Mouse (Mus musculus): ENCODE measurements at regions not wholly inside any gene's neighbourhood (a gene's known extent, or its start where the extent isn't known, plus 50 kb on each side); places are given as distances from the start of the nearest gene placed in this dataset.

GRCm38 (mm10) chr6:117405589-117406311 is 237.4 kb downstream of the Cxcl12 start:
- POLR2A ChIA-PET, result no interaction called here
- CTCF ChIA-PET, result no interaction called here

GRCm38 (mm10) chr6:117406312-117406595 is 237.9 kb downstream of the Cxcl12 start:
- POLR2A ChIA-PET, result no interaction called here
- CTCF ChIA-PET, result no interaction called here

GRCm38 (mm10) chr6:117406757-117407156 is 238.4 kb downstream of the Cxcl12 start:
- ChIA-PET CTCF (interaction anchor here in 1 of 4 experiments (0.9 kb wide), 1 partner anchor 254 kb away, joined by 3 read pairs; no protein-coding TSS in a partner anchor), POLR2A (no interaction called here)

GRCm38 (mm10) chr6:117407206-117407858 is 239.0 kb downstream of the Cxcl12 start:
- ChIA-PET POLR2A (no interaction called here), CTCF (interaction anchor here in 1 of 4 experiments (0.9 kb wide), 1 partner anchor 253 kb away, joined by 3 read pairs; no protein-coding TSS in a partner anchor)

GRCm38 (mm10) chr6:117407953-117408352 is 239.6 kb downstream of the Cxcl12 start:
- CTCF ChIA-PET, result interaction anchor here in 1 of 4 experiments (0.9 kb wide), 1 partner anchor 253 kb away, joined by 3 read pairs; no protein-coding TSS in a partner anchor
- POLR2A ChIA-PET, result no interaction called here

- POLR2A ChIA-PET, result no interaction called here
- CTCF ChIA-PET, result interaction anchor here in 1 of 4 experiments (0.6 kb wide), 1 partner anchor 440 kb away, joined by 3 read pairs; no protein-coding TSS in a partner anchor
Measured at GRCm38 (mm10) chr6:117408971-117409783, 240.8 kb downstream of the Cxcl12 start.

GRCm38 (mm10) chr6:117414926-117415325 is 246.6 kb downstream of the Cxcl12 start:
- POLR2A ChIA-PET, result interaction anchor here in 1 of 4 experiments (0.6 kb wide), 1 partner anchor 27 kb away, joined by 3 read pairs; no protein-coding TSS in a partner anchor
- CTCF ChIA-PET, result no interaction called here

GRCm38 (mm10) chr6:117415901-117416300 is 247.6 kb downstream of the Cxcl12 start:
- CTCF ChIA-PET, result no interaction called here
- POLR2A ChIA-PET, result no interaction called here

- CTCF ChIA-PET, result interaction anchor here in 1 of 4 experiments (0.7 kb wide), 1 partner anchor 511 kb away, joined by 4 read pairs; no protein-coding TSS in a partner anchor
- POLR2A ChIA-PET, result no interaction called here
Measured at GRCm38 (mm10) chr6:117416461-117416860, 248.1 kb downstream of the Cxcl12 start.

GRCm38 (mm10) chr6:117422846-117423573 is 254.7 kb downstream of the Cxcl12 start:
- CTCF ChIA-PET, result no interaction called here
- POLR2A ChIA-PET, result no interaction called here

GRCm38 (mm10) chr6:117426363-117426762 is 258.0 kb downstream of the Cxcl12 start:
- ChIA-PET CTCF (no interaction called here), POLR2A (interaction anchor here in 1 of 4 experiments (0.7 kb wide), 1 partner anchor 131 kb away, joined by 4 read pairs; no protein-coding TSS in a partner anchor)

- CTCF ChIA-PET, result no interaction called here
- POLR2A ChIA-PET, result interaction anchor here in 1 of 4 experiments (0.6 kb wide), 1 partner anchor 9 kb away, joined by 5 read pairs; no protein-coding TSS in a partner anchor
Measured at GRCm38 (mm10) chr6:117427351-117428142, 259.2 kb downstream of the Cxcl12 start.

GRCm38 (mm10) chr6:117428441-117428840 is 260.1 kb downstream of the Cxcl12 start:
- CTCF ChIA-PET, result no interaction called here
- POLR2A ChIA-PET, result interaction anchor here in 1 of 4 experiments (0.6 kb wide), 1 partner anchor 410 kb away, joined by 3 read pairs; no protein-coding TSS in a partner anchor

GRCm38 (mm10) chr6:117430876-117431781 is 262.8 kb downstream of the Cxcl12 start:
- POLR2A ChIA-PET, result no interaction called here

GRCm38 (mm10) chr6:117436851-117437250 is 268.5 kb downstream of the Cxcl12 start:
- CTCF ChIA-PET, result no interaction called here
- POLR2A ChIA-PET, result no interaction called here

More at GRCm38 (mm10) chr6:117430876-117431781, 262.8 kb downstream of the Cxcl12 start:
- CTCF ChIA-PET, result no interaction called here

- ChIA-PET CTCF (no interaction called here), POLR2A (no interaction called here)
Measured at GRCm38 (mm10) chr6:117437411-117438101, 269.2 kb downstream of the Cxcl12 start.

GRCm38 (mm10) chr6:117448652-117449051 is 280.3 kb downstream of the Cxcl12 start:
- POLR2A ChIA-PET, result no interaction called here

More at GRCm38 (mm10) chr6:117448652-117449051, 280.3 kb downstream of the Cxcl12 start:
- CTCF ChIA-PET, result no interaction called here
